Mouse (Mus musculus): ENCODE results near the gene Vill.
A peak's percentile ranks its signal among the peaks of the same experiment; 100 is the strongest.

The Vill gene

GRCm38 (mm10) chr9:119034676-119035665 lies 17.6 kb upstream of the Vill start:
- DNase-seq (ENCODE audit: low spot score in 2 of 2): no peak

DNA sequence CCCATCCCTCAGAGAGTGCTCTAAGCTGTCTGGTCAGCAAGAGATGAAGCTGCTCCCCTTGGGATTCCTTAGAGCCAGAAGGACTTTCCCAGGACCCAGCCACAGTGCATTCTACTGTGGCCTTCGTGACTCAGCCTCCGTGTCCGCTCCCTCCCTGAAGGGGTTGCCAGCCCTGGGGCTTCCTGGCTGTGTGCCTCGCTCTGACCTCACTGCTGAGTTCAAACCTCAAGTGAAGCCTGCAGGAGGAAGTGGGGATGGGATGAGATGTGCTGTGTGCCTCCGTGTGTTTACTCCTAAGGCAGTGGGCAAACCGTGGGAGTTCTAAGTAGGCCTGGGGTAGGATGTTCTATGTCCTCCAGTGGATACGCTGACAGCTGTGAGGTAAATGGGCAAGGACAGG lies 16.7 kb upstream of the Vill start:
- DNase-seq (ENCODE audit: low spot score in 2 of 2): no peak

GRCm38 (mm10) chr9:119037076-119037730 lies 15.4 kb upstream of the Vill start:
- no peak for DNase-seq (ENCODE audit: low spot score in 2 of 2)

DNA sequence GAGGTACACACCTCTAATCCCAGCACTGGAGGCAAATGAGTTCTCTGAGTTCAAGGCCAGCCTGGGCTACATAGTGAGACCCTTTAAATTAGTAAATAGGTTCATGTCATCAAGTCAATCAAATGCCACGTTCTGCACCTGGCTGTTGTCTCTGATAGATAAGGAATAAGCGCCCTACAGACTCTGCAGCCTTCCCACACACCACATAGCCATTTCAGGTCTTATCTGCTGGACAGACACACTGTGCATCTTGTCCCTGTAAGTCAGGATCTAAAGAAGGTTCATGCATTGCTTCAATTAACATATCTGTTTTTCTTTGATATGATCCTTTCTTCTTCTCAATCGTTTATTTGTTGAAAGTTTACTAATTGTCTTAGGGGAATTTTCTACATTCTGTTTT lies 14.0 kb upstream of the Vill start:
- no peak for DNase-seq (ENCODE audit: low spot score in 2 of 2)

DNA sequence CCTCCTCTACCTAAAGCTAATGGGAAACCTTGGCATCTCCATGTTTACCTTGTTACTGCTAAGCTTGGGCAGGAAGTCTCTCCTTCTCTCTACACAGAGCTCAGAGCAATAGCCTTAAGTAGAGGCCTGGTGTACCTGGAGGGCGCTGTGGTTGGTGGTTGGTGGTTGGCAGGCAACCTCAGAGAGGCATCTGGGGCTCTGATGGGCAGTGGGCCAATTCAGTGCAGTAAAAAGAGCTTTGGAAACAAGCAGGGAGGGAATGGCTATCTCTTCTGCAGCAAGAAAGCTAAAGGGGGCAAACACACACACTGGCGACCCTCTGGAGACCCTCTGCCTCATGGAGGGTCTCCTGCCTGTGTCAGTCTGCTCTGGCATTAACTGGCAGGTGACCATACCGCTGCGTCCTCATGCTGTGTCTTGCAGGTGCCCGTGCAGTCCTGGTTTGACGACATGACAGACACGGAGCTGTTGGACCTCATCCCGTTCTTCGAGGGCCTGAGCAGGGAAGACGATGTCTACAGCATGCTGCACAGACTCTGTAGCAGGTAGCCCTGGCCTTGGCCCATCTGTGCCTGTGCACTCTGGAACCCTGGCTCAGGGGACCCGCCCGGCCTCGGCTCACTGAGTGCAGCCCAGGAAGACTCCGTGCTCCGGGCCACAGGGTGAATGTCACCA lies 12.3 kb upstream of the Vill start:
- DNase-seq (ENCODE audit: low spot score in 2 of 2): no peak

GRCm38 (mm10) chr9:119048182-119048903 lies 4.2 kb upstream of the Vill start:
- DNase-seq (ENCODE audit: low spot score in 2 of 2): no peak

DNA sequence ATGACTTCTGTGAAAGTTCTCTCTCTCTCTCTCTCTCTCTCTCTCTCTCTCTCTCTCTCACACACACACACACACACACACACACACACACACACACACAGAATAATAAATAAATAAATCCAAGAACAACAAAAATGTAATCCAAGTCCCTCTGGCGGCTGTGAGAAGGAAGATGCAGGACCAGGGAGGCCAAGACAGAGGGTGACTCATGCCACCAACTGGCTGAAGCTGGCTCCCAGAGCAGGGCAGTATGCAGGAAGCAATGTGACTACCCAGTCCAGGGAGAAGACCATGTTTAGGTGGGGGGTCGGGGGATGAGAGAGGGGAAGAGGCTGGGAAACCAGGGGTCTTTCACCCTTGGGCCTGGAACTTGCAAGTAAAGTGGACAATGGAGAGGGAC lies 1.4 kb upstream of the Vill start:
- DNase-seq (ENCODE audit: low spot score in 2 of 2): no peak

GRCm38 (mm10) chr9:119053964-119054576 lies 1.5 kb downstream of the Vill start:
- DNase-seq (ENCODE audit: low spot score in 2 of 2): no peak

DNA sequence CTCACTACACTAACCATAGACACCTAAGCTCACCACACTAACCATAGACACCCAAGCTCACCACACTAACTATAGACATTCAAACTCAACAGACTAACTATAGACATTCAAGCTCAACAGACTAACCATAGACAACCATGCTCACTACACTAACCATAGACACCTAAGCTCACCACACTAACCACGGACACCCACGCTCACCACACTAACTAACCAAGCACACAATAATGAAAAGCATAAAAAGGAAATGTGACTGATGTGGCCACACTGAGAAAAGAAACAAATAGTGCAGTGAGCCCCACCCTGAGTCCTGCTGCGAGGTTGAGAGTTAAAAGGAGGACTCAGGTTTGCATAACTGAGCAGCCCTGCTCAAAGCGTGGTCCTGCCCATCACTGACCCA lies 2.8 kb downstream of the Vill start:
- no peak for DNase-seq (ENCODE audit: low spot score in 2 of 2)

DNA sequence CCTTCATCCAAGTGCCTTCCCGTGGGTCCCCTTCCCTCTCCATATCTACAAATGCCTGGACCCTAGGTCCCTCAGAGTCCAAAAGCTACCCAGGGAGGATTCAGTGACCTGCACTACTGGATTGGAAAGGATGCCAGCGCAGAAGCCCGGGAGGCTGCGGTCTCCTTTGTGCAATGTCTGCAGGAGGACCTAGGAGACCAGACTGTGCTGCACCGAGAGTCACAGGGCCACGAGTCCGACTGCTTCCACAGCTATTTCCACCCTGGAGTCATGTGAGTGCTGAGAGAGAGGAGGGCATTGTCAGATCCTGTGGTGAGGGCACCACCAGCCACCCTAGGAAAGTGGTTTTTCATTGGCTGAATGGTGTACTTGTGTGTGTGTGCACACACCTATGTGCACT lies 5.7 kb downstream of the Vill start:
- DNase-seq (ENCODE audit: low spot score in 2 of 2): no peak

- no peak for DNase-seq (ENCODE audit: low spot score in 2 of 2)
Measured at GRCm38 (mm10) chr9:119060701-119061100, 8.1 kb downstream of the Vill start.

DNA sequence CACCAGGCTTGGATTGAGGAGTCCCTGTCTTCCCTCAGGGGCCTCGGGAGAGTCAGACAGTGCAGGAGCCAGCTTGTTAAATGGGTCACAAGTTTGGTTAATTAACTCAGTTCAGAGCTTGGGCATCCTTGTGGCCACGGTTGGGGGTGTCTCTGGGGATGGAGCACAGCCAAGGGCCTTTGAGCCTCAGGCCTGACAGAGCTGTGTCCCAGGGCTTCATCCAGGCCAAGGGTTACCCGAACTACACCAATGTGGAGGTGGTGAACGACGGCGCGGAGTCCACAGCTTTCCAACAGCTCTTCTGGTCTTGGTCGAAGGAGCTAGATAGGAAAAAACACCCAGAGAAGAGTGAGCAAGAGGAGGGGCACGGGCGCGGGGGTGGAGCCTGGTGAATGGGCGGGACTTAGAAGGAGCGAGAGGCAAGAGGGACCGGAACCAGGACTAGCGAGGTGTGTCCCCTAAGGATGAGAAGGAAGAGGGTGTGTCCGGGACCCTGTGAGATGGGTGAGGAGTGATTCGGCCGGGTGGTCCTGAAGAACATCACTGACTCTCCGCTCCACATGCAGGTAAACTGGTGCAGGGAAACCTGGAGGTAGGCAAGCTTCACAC lies 10.6 kb downstream of the Vill start:
- no peak for DNase-seq (ENCODE audit: low spot score in 2 of 2)

- no peak for DNase-seq (ENCODE audit: low spot score in 2 of 2)
Measured at GRCm38 (mm10) chr9:119064296-119064695, 11.7 kb downstream of the Vill start.

- DNase-seq (ENCODE audit: low spot score in 2 of 2): peak; percentile 59 to 85
Measured at GRCm38 (mm10) chr9:119067601-119068000, 15.0 kb downstream of the Vill start.

- no peak for DNase-seq (ENCODE audit: low spot score in 2 of 2)
Measured at GRCm38 (mm10) chr9:119068266-119068665, 15.7 kb downstream of the Vill start.

DNA sequence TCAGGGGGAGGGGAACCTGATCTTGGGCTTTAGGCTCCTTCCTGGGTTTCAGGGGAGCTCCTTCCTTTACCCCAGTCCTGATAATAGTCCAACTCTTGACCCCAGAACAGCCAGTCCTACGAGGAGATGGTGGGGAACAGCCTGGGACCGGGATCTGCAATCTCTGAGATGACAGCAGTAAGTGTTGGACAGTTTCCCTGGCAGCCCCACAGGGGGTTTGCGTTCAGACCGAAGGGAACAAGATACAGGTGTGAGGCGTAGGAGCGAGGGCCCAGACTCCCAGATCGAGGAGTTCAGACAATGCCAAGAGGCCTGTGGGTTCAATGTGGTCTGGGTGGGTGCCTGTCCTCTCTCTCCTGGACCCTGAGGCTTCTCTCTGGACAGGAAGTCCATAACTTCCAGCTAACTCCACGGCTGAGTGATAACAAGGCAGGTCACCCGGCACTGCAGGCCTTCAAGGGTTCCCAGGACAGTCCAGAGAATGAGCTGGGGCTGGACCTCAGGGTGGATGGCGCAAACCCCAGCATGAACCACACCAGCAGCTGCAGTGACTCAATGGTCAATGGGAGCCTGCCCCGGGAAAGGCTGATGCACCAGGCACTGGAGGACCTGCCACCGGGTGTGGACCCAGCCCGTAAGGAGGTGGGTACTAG lies 17.7 kb downstream of the Vill start:
- DNase-seq (ENCODE audit: low spot score in 2 of 2): no peak

GRCm38 (mm10) chr9:119071786-119072185 lies 19.2 kb downstream of the Vill start:
- DNase-seq (ENCODE audit: low spot score in 2 of 2): no peak

- DNase-seq (ENCODE audit: low spot score in 2 of 2): no peak
Measured at GRCm38 (mm10) chr9:119073184-119073895, 20.8 kb downstream of the Vill start.

DNA sequence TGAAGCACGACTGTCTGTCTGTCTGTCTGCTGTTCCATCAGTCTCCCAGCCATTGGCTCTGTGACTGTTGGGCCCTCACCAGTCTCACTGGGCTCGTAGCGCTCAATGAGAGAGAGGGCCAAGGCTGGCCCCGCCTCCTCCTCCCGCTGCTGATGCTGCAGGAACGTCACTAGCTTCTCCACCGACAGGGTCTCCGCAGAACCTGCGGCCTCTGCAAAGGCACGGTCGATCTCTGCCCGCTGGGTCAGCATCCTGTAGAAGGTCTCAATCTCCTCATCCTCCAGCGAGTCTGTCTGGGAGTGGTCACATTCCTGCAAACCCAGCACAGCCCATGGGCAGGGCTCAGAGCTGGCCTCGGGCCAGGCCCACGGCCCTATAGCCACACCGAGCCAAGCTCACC lies 23.1 kb downstream of the Vill start:
- no peak for DNase-seq (ENCODE audit: low spot score in 2 of 2)
